Mouse (Mus musculus): Measurements from ENCODE around the gene Zfp36. TPM values are rescaled to one million over a fixed set of nuclear protein-coding genes. Genes with fewer than 3 reads are reported as not detected.
"Not testable (repeated sequence)": the region's sequence is repeated elsewhere in the genome, so short reads cannot be mapped to it uniquely, and the experiment has no call there.

Zfp36 gene
- polyA plus RNA-seq, 1 experiment from 2014 or later, result 5.6 TPM

DNA sequence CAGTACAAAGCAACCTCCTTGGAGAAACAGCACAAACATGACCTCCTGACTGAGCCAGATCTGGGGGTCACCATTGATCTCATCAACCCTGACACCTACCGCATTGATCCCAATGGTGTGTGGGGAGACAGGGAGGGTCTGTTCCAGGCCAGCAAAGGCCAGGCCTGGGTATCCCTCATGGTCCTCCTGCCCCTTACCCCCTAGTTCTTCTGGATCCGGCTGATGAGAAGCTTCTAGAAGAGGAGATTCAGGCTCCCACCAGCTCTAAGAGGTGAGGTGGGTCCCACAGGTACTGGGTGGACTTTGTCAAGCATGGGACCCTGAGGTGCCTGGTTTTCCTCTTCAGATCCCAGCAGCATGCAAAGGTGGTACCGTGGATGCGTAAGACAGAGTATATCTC is 15.4 kb upstream of the Zfp36 start:
- Histone ChIP-seq H3K4me3 (no peak overlapping the region), H3K4me2 (replicated peaks) (no peak overlapping the region), H3K27me3 (no peaks in the 10 kb centered on the region), H3K36me3 (peaks cover 58% of the 10 kb centered on the region), H3K9ac (replicated peaks) (no peak overlapping the region), H3K9me3 (no peaks in the 10 kb centered on the region), H3K27ac (replicated peaks) (no peak overlapping the region), H3K4me1 (peaks cover 20% of the 10 kb centered on the region)
- no peak for ATAC-seq (replicated peaks)
- 96% methylated on average over 4 of the region's 4 CpGs for WGBS

DNA sequence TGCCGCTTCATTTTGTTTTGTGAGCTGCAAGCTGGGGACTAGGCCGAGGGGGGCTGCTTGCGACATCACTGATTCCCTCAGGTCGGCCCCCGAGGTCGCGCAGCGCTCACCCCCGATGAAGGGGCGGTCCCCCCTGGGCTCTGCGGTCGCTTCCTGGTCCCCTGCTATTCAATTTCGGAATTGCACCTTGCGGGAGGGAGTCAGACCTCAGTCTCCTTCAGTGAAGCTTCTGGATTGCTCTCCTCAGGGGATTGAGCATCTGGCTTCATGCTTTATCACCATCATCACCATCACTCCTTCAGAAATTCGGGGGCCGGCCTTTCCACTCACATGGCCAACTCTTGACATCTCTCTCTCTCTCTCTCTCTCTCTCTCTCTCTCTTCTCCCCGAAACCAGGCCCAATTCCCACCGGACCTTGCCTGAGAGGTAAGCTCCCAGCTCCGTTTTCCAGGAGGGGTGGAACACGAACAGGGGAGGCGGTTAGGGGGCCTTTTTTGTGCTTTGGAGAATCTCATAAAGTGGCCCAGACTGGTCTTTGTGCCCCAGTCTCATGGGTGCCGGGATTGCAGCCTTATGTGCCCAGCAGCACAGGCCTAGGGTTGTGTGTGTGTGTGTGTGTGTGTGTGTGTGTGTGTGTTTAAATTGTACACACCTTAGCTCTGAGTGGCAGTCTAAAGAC is 13.4 kb upstream of the Zfp36 start:
- 6% methylated on average over 22 of the region's 22 CpGs for WGBS
- Histone ChIP-seq H3K4me2 (replicated peaks) (peak overlapping the region; percentile 95), H3K27ac (replicated peaks) (peak overlapping the region; percentile 78), H3K36me3 (peaks cover 59% of the 10 kb centered on the region), H3K27me3 (no peaks in the 10 kb centered on the region), H3K4me3 (peak overlapping the region; percentile 79), H3K4me1 (peaks cover 20% of the 10 kb centered on the region), H3K9me3 (no peaks in the 10 kb centered on the region), H3K9ac (replicated peaks) (peak overlapping the region; percentile 82)
- ATAC-seq (replicated peaks), result no peak; the same call in 1 of the 2 replicates

DNA sequence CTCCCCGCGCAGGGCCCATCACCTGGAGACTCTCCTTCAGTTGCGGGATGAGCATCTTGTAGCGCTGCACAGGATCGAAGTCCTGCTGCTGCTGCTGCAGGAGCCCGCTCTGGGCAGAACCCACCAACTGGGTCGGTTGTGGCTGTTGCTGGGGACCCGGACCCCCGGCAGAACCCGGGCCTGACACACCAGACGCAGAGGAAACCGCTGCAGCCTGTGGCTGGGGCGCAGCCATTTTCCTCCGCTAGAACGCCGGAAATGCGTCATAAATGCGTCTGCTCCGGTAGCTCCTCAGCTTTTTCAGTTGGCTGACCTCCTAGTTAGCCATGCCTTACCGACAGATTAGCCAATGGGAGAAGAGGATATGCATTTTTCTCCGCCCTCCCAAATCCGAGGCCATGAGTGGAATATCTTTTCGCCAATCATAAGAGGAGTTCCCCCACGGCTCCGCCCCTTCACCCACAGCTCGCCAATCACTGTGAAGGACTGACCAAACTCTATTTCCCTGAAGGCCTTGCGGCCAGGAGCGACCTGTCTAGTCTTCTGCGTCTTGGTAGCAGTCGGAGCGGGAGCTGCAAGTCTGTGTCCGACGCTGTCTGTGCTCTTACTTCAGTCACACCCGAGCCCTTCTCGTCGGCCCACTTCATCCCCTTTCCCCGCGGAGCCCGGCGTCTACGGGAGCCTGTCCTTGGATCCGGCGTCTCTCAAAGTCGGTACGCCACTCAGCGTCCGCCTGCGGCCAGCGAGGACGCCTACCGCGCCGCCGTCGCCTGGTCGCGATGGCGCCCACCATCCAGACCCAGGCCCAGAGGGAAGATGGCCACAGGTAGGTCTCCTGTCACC is 12.6 kb upstream of the Zfp36 start, which contains the start of the genes Med29 and Paf1:
TSS of gene Med29 (minus strand) at position 280 of the 843 bp plus-strand sequence.
TSS of gene Paf1 (plus strand) at position 523 of the 843 bp plus-strand sequence.
- H3K36me3 ChIP-seq, result peaks cover 59% of the 10 kb centered on the region
- ATAC-seq (replicated peaks), result peak; percentile 99
- H3K9ac ChIP-seq (replicated peaks), result peak within 1 kb of the TSS; percentile 82
- H3K4me3 ChIP-seq, result peak within 1 kb of the TSS; percentile 79
- H3K9me3 ChIP-seq, result no peaks in the 10 kb centered on the region
- H3K27ac ChIP-seq (replicated peaks), result peak within 1 kb of the TSS; percentile 78
- H3K4me1 ChIP-seq, result peaks cover 20% of the 10 kb centered on the region
- under 1% methylated on average over 58 of the region's 58 CpGs for WGBS
- no peaks in the 10 kb centered on the region for H3K27me3 ChIP-seq
- H3K4me2 ChIP-seq (replicated peaks), result peak within 1 kb of the TSS; percentile 95

DNA sequence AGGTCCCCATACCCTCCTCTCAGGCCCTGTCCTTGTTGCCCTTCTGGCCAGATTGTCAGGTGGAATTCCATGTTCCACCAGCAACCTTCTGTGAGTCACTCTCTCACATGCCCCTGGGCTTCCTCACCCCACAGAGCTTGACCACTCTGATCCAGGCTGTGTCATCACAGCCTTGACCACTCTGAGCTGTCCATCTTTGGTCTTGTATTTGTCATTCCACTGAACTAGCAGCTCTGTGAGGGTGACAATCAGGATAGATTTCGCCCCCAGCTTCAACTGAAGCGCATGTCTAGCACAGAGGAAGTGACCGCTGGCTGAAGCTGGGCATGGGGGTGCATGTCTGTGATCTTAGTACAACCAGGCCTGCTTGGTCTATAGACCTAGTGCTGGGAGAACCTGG is 10.3 kb upstream of the Zfp36 start:
- no peaks in the 10 kb centered on the region for H3K9me3 ChIP-seq
- no peak for ATAC-seq (replicated peaks)
- no peak overlapping the region for H3K4me2 ChIP-seq (replicated peaks)
- H3K27ac ChIP-seq (replicated peaks), result no peak overlapping the region
- no peaks in the 10 kb centered on the region for H3K27me3 ChIP-seq
- no peak overlapping the region for H3K4me3 ChIP-seq
- WGBS, result 96% methylated on average over 3 of the region's 3 CpGs
- H3K4me1 ChIP-seq, result peaks cover 20% of the 10 kb centered on the region
- H3K36me3 ChIP-seq, result peaks cover 52% of the 10 kb centered on the region
- no peak overlapping the region for H3K9ac ChIP-seq (replicated peaks)

DNA sequence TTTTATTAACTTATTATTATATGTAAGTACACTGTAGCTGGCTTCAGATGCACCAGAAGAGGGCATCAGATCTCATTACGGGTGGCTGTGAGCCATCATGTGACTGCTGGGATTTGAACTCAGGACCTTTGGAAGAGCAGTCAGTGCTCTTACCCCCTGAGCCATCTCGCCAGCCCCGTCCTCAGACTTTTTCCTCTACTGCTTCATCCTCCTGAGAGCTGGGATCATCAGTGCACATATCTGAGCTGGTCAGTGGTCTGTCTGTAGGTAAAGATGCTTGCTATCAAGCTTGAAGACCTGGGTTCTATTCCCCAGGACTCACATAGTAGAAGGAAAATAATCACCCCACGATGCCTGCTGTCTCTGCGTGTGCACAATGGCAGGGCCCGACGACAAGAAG is 7.3 kb upstream of the Zfp36 start:
- not testable (repeated sequence) for H3K4me2 ChIP-seq (replicated peaks); H3K9ac ChIP-seq (replicated peaks); ATAC-seq (replicated peaks); H3K9me3 ChIP-seq; H3K4me3 ChIP-seq; H3K27ac ChIP-seq (replicated peaks); H3K27me3 ChIP-seq
- 85% methylated on average over 7 of the region's 7 CpGs for WGBS
- H3K36me3 ChIP-seq, result peaks cover 48% of the 10 kb centered on the region
- H3K4me1 ChIP-seq, result peaks cover 14% of the 10 kb centered on the region

DNA sequence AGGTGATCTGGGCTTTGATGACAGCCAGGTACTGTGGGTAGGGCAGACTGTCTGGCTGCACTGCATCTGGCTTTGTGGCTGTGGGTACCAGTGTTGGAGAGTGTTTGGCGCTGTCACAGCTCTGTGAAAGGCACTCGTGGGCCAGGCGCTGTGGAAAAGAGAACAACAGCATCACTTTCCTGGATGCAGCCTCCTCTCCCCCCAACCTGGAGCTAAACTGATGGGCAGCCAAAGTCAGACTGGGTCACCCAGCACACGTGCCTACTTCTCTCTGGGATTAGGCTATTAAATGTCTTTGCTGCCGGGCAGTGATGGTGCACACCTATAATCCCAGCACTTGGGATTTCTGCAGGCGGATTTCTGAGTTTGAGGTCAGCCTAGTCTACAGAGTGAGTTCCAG is 6.8 kb upstream of the Zfp36 start:
- ATAC-seq (replicated peaks); H3K27ac ChIP-seq (replicated peaks); H3K27me3 ChIP-seq; H3K9ac ChIP-seq (replicated peaks); H3K4me2 ChIP-seq (replicated peaks); H3K4me3 ChIP-seq; H3K9me3 ChIP-seq: not testable (repeated sequence)
- H3K36me3 ChIP-seq, result peaks cover 48% of the 10 kb centered on the region
- 79% methylated on average over 6 of the region's 6 CpGs for WGBS
- H3K4me1 ChIP-seq, result peaks cover 18% of the 10 kb centered on the region

DNA sequence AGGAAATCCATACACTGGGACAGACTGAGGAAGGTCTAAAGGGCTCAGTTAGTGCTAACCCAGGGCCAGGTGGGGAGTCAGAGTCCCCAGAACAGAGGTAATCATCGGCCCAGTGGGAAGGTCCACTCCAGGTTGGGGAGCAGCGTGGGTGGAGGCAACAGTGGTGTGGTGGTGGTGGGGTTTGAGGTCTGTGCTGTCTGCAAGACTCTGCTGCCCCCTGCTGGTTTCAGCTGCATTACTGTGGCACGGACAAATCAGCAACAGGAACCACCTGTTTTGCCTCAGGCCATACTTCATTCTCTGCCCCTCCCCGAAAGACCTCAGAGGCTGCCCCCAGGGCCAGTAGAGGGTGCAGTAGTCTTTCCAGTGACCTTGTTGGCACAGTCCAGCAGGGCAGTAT is 6.4 kb upstream of the Zfp36 start:
- Histone ChIP-seq H3K9me3 (no peaks in the 10 kb centered on the region), H3K36me3 (peaks cover 48% of the 10 kb centered on the region), H3K9ac (replicated peaks) (no peak overlapping the region), H3K4me3 (no peak overlapping the region), H3K27me3 (no peaks in the 10 kb centered on the region), H3K27ac (replicated peaks) (no peak overlapping the region), H3K4me1 (peaks cover 18% of the 10 kb centered on the region), H3K4me2 (replicated peaks) (no peak overlapping the region)
- WGBS, result 19% methylated on average over 4 of the region's 4 CpGs
- ATAC-seq (replicated peaks), result peak; percentile 59

DNA sequence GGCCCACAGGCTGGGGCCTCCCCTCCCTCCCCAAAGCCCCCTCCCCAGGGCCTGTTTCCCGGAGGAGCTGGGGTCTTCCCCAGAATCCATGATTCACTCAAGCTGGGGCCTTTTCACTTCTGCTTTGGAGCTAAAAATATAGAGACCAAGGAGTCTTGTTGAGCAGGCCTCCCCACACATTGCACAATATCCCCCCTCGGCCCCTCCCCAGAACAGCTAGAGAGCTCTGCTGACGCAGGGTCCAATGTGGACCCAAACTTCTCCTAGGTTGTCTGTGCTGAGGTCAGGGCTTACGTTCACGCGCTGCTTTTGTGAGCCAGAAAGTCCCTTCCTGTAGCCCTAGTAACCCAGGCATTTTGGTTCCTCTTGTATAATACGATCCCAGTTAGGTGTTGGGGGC is 6.0 kb upstream of the Zfp36 start:
- ATAC-seq (replicated peaks), result no peak

DNA sequence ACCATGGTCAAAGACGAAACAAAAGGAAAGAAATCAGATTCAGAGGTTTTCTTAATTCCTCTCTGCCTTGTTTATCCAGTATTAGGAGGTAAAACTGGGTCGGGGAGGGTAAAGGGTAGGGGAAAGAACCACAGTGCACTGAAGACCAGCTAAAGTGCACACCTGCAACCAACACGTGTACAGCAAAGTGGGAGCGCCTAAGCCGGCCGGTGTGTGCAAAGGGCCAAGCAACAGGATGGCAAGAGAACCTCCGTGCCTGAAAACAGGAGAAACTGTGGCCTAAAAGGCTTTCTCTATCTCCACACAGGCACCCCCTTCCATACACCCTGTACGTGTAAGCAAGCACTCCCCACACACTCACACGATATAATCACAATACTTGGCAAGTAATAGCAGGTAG is 5.1 kb upstream of the Zfp36 start:
- no peak for ATAC-seq (replicated peaks)
- H3K36me3 ChIP-seq, result peaks cover 41% of the 10 kb centered on the region
- 94% methylated on average over 9 of the region's 9 CpGs for WGBS

More for the DNA sequence above, 6.0 kb upstream of the Zfp36 start:
- Histone ChIP-seq H3K9ac (replicated peaks) (no peak overlapping the region), H3K4me1 (peaks cover 18% of the 10 kb centered on the region), H3K4me2 (replicated peaks) (no peak overlapping the region), H3K27ac (replicated peaks) (no peak overlapping the region), H3K4me3 (no peak overlapping the region), H3K9me3 (no peaks in the 10 kb centered on the region), H3K27me3 (no peaks in the 10 kb centered on the region), H3K36me3 (peaks cover 48% of the 10 kb centered on the region)
- 88% methylated on average over 7 of the region's 7 CpGs for WGBS

DNA sequence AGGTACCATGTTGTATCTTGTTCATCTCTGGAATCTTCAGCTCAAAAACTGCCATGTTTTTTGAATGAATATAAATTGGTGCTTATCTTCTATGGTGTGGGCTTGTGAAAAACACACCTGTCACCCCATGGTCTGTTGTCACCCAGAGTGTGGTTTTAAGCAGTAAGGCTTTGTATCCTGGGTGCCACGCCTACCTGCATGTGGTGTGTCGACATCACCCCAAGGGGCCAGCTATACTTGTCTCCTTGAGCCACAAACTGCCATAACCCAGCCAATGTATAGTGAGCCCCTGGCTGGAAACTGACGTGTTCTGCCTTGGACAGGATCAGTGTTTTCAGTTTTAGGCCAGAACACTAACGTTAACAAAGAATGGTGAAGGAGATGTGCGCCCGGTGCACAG is 4.1 kb upstream of the Zfp36 start:
- H3K4me1 ChIP-seq, result peaks cover 26% of the 10 kb centered on the region
- H3K27ac ChIP-seq (replicated peaks), result no peak overlapping the region
- H3K36me3 ChIP-seq, result peaks cover 33% of the 10 kb centered on the region
- 80% methylated on average over 6 of the region's 6 CpGs for WGBS
- H3K27me3 ChIP-seq, result no peaks in the 10 kb centered on the region
- H3K4me3 ChIP-seq, result no peak overlapping the region
- H3K4me2 ChIP-seq (replicated peaks), result no peak overlapping the region
- H3K9me3 ChIP-seq, result no peaks in the 10 kb centered on the region
- H3K9ac ChIP-seq (replicated peaks), result no peak overlapping the region
- no peak for ATAC-seq (replicated peaks)

More for the DNA sequence above, 5.1 kb upstream of the Zfp36 start:
- H3K9me3 ChIP-seq, result no peaks in the 10 kb centered on the region
- H3K27ac ChIP-seq (replicated peaks), result no peak overlapping the region
- peaks cover 21% of the 10 kb centered on the region for H3K4me1 ChIP-seq
- H3K4me3 ChIP-seq, result no peak overlapping the region
- H3K9ac ChIP-seq (replicated peaks), result no peak overlapping the region
- no peak overlapping the region for H3K4me2 ChIP-seq (replicated peaks)
- H3K27me3 ChIP-seq, result no peaks in the 10 kb centered on the region

DNA sequence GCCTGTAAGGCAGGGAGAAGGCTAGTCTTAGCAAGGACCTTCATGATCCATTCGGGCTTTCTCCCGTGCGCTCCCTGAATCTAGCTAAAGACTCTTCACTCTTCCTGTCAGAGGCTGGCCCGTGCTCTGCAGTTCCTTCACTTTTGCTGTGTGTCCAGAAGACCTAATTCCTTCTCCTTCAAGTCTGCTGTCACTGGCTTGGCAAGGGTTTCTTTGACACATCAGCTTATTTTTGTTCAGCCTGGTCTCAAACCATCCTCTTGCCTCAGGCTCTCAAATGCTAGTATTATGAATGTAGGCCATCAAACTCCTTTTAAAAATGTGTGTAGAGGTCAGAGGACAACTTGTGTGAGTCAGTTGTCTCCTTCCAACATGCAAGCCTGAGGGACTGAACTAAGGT is 3.6 kb upstream of the Zfp36 start:
- no peak overlapping the region for H3K4me3 ChIP-seq
- H3K9me3 ChIP-seq, result no peaks in the 10 kb centered on the region
- H3K9ac ChIP-seq (replicated peaks), result no peak overlapping the region
- 87% methylated on average over 4 of the region's 4 CpGs for WGBS
- no peak overlapping the region for H3K27ac ChIP-seq (replicated peaks)
- no peak overlapping the region for H3K4me2 ChIP-seq (replicated peaks)
- peaks cover 32% of the 10 kb centered on the region for H3K4me1 ChIP-seq
- no peaks in the 10 kb centered on the region for H3K27me3 ChIP-seq
- no peak for ATAC-seq (replicated peaks)
- peaks cover 27% of the 10 kb centered on the region for H3K36me3 ChIP-seq

DNA sequence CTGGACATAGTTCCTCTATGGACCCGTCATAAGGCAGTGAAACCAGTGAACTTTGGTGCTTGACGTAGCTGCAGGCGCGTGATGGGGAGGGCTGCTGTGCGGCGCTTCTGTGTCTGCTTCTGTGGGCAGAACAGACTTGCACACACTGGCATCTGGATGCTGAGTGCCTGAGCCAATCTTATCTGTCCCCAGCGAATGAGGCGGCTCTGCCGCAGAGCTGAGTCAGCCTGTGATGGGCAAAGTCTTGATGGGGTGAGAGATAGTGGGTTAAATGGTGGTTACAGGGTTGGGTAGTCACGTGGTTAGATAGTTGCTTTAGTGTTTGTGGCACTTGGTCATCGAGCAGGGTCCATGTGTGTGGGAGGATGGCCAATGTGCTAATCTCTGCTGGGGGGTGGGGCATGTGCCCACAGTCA is 2.9 kb upstream of the Zfp36 start:
- Histone ChIP-seq H3K4me3 (no peak overlapping the region), H3K9me3 (no peaks in the 10 kb centered on the region), H3K27me3 (no peaks in the 10 kb centered on the region), H3K36me3 (peaks cover 21% of the 10 kb centered on the region), H3K9ac (replicated peaks) (no peak overlapping the region), H3K27ac (replicated peaks) (no peak overlapping the region), H3K4me1 (peaks cover 38% of the 10 kb centered on the region), H3K4me2 (replicated peaks) (no peak overlapping the region)
- 74% methylated on average over 11 of the region's 11 CpGs for WGBS
- no peak for ATAC-seq (replicated peaks)
